Mouse (Mus musculus) ES-CJ7 (cell line): ENCODE measurements around the gene Slc47a2.
"Not testable (repeated sequence)": the region's sequence is repeated elsewhere in the genome, so short reads cannot be mapped to it uniquely, and the experiment has no call there.

Source experiments
- DNase-seq: peaks from one replicate; pipeline ENCODE4 v3.0.0; 2011; ENCODE audit warnings: low read depth, low spot score

The Slc47a2 gene

DNA sequence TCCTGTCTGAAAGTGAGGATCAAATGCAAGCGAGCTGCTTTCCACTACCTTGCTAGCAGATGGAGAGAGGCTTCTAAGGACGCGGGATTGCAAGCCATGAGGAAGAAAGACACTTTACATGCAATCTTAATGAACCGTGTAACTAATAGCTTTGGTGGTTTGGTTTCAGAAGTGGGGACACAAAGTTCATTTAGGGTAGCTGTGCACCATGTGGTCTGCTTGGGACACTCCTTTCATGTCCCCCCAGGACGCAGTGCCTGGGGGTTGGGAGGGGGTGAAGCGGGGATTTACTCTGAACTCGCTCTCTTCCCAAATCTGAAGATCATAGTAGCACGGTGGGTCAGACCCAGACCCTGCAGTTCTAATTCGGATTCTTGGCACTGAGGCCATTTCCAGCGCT is 689 bp downstream of the Slc47a2 start:
- no peak for DNase-seq

DNA sequence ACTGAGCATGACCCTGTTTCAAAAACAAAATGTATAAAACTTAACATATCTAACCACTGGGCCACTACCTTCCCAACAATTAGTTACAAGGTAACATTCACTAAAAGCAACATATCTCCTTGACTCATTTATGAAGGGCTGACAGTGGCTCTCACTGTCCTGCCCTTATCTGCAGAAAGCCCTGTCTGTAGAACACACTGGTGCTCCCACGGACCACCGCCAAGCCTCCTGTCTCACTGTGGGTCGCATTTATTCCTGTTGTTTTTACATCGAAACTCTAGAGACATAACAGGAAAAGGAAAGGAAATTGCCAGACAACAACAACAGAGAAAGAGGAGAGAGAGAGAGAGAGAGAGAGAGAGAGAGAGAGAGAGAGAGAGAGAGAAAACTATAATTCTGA is 1.4 kb downstream of the Slc47a2 start:
- DNase-seq, result no peak

DNA sequence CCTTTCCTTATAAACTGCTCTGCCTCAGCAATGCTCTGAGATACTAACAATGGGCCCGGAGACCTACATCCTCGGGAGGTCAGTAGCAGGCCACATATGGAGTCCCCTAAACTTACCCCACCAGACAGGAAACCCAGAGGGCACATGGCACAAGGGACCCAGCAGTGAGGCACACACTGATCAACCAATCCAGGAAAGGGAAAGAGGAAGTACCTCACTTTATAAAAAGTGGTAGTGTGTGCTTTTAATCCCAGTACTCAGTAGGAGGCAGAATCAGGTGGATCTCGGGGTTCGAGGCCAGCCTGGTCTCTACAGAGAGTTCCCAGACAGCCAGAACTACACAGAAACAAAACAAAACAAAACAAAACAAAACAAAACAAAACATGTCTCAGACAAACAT is 2.3 kb downstream of the Slc47a2 start:
- no peak for DNase-seq

DNA sequence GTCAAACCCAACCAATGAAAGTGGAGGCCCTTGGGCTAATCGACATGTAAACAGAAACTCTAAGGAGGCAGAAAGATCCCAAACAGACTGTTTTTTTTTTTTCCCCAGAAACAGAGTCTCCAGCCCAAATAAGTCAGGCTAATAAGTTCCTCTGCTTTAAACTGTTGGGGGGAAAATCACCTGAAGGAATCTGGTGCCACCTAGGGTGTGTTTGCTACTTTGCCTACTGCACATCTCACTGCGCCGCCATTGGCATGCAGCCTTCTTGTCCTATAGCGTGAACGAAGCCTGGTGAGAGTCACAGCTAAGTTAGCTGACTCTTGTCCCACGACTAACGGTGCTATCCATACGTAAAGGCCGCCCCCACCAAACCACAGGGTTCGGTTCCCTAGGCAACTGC is 5.1 kb downstream of the Slc47a2 start:
- peak; percentile 53 for DNase-seq

DNA sequence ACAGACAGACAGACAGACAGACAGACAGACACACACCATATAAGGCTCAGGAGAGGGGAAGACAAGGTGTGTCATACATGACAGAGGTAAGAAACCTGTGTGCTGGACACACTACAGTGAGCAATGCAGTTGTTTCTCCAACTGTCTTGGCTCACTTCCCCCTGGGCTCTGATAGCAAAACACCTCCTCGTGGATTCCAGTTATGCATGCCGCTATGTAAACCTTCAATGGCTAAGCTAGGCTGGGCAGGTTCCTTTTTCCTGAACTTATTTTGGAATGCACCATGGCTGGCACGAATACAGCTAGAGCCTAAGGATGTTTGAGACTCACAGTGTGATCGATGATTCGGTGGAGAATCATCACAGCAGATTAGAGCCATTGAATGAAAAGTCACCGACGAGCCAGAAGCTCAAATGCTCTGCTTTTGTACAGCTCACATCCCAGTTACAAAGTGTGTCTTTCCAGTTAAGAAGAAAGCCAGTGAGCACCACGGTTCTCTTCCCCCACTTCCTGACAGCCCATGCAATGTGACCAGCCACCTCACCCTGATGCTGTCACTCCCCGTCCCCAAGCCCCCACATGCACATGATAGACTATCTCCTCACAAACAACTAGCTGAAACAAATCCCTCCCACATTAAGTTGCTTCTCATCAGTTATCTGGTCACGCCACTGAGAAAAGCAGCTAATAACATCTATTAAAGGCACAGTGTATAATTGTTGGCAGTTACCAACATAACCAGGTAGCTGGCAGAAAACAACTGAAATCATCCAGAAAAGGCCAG is 21.6 kb downstream of the Slc47a2 start:
- DNase-seq, result no peak

DNA sequence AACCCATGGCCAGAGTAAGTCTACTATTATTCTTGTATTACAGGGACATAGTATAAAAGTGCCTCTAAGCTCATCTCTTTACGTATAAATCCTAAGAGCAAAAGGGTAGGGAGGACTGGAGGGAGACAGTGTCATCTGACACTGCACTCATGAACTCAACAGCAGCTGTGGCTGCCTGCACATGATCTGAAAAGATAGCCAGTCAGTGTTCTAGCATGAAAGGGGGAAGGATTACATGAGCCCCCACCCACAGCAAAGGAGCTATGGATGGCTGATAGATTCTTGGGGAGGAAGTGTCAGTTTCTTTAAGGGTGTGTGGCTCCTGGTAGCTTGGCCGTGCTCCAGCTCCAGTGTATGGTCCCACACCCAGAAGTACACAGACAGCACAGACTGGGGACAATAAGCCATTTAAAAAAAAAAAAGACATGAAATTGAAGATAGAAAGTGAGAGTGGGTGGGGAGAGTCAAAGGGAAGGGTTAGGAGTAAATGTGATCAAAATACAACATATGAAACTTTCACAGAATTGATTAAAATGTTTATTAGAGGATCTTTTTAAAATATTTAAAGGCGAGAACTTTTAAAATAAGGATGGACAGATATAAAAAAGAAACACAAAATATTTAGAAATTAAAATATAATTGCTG is 22.6 kb downstream of the Slc47a2 start:
- DNase-seq, result no peak

DNA sequence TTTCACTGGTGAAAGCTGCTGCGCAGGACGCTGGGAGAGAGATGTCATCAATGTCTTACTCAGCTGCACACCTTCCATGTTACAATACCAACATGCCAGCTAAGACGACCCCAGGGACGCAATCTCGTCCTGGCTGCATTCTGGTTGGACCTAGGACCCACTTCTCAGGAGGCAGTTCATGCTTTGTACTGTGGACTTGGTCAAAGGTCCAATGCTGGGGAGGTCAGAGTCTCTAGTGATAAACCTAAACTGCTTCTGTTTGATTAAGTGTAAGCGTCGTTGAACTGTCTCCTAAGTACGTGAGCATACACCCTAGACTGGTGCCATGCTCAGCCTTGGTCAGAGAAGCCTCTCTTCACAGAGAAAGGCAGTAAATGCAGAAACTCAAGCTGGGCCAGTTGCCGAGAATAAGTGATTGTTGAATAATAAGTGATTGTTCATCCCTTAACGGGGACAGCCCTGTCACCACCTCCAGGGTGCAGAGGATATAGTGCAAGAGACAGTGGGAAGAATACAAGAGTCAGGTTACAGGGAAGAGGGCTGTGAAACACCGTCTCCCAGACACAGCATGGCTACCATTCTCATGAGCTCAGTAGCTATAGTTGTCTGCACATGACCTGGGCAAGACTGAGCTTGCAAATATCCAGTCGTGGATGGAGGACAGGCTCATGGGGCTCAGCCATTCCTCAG is 23.3 kb downstream of the Slc47a2 start:
- DNase-seq, result no peak

DNA sequence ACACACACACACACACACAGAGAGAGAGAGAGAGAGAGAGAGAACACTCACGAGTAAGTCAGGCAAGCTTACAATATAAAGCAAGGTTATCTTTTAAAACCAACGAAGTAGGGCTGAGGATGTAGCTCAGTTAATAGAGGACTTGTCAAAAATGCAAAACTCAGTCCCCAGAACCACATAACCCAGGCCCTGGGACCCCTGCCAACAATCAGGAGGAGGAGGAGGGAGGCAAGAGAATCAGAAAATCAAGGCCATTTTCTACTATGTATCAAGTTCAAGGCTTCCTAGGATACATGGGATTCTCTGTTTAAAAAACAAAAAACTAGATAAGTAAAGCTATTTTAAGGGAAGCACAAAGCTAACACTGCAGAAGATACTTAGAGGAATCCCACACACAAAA is 25.8 kb downstream of the Slc47a2 start:
- no peak for DNase-seq

DNA sequence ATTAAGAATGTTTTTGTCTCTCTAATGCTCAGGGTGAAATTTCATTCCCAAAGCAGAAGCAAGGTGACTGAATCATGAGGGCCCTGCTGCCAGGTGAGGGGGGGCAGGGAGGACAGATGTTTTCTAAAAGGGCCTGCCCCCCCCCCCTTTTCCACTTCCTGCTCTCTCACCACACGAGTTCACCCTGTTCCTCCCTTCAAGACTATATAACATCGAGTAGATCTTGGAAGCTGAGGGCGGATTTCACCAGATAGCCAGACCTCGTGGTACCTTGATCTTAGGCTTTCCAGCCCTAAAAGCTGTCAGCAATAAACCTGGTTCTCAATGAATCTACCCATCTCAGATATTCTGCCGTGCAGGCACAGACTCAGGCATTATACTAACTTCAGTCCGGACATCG is 32.3 kb downstream of the Slc47a2 start:
- no peak for DNase-seq

DNA sequence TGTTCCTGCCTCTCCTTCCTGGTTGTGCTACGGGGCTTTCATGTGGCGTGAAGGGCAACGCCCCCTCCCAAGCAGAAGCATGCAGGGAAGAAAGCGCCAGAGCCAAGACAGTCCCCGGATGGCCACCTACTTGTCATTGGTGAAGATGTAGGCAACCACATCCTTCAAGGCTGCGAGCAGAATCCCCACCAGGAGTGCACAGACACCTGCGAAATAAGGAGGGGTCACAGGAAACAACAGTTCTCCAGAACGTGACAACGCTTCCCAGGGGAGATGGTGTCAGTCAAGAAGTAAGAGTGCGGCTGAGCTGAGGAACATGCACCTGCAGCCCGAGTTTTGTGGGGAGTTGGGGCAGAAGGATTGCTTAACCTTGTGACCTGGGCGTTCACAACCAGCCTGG is 32.8 kb downstream of the Slc47a2 start:
- DNase-seq, result no peak

DNA sequence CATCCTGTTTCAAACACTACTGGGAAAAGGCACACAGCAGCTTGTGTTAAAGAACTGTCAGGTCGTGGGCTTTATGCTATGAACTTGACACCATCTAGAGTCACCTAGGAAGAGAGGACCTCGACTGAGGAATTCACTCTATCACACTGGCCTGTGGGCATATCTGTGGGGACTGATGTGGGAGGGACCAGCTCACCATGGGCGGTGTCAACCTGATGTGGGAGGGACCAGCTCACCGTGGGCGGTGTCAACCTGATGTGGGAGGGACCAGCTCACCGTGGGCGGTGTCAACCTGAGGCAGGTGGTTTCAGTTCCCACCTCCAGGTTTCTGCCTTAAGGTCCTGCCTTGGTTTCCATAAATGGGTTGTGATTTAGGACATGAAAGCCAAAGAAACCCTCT is 34.9 kb downstream of the Slc47a2 start:
- DNase-seq, result peak; percentile 52

DNA sequence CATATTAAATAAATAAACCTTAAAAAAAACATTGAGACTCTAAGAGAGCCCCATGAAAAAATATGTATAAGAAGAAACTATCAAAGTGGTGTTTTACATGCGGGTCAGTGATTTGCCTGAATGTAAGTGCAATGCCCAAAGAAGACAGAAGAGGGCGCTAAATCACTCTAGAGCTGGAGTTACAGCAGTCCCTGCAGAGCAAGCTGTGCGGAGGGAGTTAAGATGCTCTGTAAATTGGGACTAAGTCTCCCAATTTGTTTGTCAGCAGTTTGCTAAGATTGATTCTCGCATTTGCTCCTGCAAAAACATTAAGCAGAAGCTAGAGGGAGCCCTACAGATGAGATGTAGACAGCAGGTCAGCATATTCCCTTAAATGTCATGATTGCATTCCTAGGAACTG is 37.3 kb downstream of the Slc47a2 start:
- DNase-seq, result peak; percentile 65

DNA sequence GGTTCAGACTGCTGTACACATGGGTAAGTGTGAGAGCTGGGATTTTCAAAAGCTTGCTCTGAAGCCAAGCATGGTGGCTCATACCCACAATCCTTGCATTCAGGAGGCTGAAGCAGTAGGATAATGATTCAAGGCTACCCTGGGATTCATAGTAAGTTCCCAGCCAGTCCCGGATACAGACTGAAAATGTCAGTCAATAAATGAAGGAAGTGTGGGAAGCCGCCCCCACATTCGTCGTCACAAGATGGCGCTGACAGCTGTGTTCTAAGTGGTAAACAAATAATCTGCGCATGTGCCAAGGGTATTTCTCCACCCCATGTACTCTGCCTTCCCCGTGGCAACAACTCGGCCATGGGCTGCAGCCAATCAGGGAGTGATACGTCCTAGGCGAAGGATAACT is 38.1 kb downstream of the Slc47a2 start:
- not testable (repeated sequence) for DNase-seq

DNA sequence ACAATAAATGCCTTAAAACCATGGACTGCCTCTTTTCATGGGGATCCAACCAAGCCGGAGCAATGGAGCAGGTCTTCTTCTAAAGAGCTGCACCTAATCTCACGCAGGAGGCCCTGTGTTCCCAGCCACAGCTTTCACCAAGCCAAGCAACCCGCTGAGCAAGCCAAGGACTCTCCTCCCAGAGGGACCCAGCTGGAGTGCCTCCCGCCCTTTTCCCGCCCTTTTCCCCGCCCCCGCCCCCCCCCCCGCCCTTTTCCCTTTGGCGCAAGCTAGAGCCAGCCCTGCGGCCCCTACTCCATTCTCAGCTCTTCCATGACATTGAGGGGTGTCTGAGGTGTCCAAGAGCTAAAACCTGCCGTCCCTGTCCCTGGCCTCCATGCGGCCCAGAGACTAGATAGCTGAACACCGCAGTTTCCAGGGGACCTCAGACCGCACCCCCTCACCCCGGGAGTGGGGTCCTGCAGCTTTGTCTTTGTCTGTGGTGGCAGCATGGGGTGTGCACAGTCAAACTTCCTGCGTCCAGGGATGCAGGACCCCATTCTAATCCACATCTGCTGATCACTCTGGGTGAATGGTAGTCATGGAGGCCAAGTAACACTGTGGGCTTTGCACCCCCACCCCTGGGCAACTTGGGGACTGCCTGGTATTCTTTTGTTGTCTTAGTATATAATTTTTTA is 41.8 kb downstream of the Slc47a2 start:
- peak; percentile 41 for DNase-seq

DNA sequence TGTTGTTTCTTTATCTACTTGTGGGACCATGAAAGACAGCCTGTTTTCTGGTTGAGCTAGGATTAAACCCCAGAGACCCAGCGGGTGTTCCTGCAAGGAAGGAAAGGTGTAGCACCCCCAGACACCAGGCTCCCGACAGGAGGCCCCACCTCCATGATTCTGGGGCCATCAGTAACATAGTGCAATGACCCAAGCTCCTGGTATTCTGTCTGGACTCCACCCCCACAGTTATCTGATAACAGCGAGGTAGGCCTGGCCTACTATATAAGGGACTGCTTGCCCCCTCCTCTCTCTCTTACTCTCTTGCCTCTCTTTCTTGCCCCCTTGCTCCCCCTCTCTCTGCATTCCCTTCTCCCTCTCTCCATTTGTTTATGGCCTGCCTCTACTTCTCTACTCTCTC is 42.5 kb downstream of the Slc47a2 start:
- DNase-seq, result no peak

DNA sequence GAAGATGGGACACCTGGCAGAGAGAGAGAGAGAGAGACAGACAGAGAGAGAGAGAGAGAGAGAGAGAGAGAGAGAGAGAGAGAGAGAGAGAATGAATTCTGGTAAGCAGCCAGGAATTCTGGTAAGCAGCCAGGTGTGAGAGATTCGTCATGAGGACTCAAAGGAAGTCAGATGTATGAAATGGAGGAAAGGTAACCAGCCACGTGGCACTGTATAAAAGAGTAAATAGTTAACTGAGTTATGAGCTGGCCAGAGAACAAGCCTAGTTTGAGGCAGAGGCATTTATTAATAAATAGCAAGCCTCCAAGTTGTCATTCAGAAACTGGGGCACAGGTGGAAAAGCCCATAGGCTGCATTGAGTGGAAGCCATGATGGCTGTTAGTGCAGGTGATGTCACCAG is 44.8 kb downstream of the Slc47a2 start:
- DNase-seq, result no peak

DNA sequence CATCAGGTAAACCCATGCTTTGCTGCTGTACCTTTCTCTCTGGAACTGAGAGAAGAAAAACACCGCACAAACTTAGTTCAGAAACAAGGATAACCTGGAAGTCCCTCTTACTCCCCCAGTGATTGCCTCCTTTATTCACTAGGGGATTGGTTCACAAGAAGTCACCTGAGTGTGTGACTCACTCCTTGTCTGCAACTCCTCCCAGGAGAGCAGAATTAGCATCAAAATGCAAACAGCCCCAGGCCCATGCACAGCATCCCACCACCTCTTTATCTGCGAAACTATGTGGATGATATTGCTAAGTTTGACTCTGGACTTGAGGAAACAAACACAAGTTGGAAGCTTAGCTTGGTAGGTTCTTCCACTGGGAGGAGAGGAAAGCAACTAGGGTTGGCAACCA is 45.3 kb downstream of the Slc47a2 start:
- DNase-seq, result peak; percentile 81

DNA sequence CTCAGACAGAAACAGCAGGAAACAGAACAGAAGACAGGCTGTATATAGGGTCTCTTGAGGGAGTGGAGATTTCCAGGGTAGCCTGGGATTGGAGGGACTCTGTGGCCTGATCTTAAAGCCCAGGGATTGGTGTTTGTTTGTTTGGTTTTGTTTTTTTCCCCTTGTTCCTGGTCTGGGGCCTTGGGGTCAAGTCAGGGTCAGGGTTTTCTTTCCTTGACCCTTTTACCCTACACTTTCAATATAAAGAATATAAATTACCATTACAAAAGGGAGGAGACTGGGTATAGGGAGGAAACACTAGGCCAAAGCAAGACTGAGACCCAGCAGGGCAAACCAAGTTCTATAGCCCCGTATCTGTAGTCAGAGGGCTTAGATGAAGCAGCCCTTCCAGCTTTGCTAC is 46.1 kb downstream of the Slc47a2 start:
- peak; percentile 85 for DNase-seq

DNA sequence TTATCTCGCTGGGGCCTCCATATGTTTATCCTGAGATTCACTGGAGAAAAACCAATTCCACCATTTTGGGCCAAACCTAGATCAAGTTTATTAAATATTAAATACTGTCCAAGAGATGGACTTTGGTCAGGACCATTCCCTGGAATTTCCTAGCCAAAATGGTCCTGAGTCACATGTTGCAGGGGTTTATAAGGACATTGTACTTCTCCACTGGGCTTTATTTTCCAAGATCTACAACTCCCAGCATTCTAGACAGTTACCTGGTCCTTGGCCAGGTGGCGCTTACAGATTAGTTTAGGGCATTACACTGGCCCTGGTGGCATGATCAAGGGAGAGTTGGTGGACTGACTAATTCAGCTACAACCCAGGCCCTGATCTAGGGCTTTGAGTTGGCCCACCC is 47.1 kb downstream of the Slc47a2 start:
- DNase-seq, result no peak

DNA sequence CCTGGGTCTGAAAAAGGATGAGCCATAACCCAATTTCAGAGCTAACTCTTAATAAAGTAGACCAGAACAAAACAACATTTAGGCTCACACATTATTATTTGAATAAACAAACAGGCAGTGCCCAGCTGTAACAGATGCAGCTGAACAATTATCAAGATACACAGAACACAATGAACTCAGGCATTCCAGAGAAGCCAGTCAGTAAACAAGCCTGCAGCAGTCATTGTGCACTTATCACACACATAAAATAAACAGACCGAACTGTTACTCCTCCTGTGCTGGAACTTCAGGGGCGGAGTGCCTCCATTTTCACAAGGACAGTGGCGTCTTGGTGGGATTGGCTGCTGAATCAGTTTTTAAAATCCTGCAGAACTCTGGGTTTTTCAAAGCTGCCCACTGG is 48.2 kb downstream of the Slc47a2 start:
- no peak for DNase-seq

DNA sequence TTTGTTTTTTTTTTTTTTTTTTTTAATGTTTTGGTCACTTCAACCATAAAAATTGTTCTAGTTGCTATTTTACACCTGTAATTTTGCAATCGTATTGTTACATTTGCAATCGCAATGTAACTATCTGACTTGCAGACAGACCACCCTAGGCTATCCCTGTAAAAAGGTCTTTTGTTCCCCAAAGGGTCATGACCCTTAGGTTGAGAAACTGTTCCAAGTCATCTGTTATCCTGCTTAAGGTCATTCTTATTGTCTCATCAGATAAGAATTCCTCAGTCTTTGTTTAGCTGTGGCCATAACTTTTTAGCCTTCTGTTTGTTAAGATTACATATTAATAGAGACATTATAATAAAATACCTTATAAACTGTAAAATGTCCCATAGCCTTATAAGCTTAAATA is 49.4 kb downstream of the Slc47a2 start:
- peak; percentile 61 for DNase-seq

DNA sequence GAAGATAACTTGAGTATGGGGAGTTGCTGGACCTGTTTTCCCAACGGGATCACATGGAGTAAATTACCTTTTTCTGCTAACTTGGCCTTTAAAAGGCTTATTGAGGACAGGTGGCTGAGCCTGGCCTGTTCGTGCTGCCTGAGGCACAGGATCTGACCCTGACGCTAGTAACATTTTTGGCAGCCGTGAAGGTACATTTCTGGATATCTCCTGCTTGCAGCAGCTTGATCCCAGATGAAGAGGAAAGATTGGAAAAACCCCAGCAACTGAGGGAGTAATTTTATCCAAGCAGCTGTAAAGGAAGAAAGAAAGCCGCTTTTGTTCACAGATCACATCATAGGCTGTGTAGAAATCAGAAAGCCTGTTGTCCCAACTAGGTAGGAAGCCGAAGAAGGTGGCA is 58.3 kb downstream of the Slc47a2 start:
- DNase-seq, result no peak
